Comparison of ENCODE assay signal across 8 mouse cellular contexts in the genomic region with DNA sequence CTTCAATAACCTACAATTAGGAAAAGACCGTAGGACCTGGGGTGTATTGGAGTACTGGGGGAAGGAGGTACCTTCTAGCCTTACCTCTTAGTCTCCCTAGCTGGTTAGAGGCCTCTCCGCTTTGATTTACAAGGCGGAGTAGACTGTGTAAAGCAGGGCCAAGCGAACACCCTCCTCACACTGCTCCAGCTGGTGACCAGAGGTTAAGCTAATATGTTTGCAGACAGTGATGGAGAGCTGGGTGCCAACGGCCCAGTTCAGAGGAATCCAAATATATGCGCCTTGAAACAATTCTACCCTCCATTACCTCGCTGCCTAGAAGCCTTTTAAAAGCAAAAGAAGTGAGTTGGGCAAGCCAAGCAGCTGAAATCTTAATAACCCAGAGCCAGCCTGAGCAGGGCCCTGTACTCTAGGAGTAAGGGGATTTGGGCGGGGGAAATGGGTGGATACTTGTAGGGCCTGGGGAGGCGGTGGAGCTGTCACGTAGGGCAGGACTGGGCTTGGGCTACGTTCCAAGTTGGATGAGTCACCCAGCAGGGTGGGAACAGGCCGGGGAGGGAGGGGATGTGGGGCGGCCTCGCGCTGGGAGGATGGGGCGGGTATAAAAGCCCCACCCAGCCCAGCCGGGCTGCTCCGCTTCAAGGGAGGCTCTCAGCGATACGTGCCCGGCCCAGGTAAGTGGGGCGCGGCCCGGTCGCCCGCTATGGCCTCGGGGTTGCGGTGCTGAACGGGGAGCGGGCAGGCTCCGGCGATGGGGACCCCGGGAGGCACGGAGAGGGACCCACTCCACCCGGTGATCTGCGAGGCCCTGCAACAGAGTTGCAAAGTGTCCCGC. TPM values are rescaled to one million over a fixed set of nuclear protein-coding genes. Genes with fewer than 3 reads are reported as not detected.
DNase-seq lines count a peak whose midpoint lies in the region; ATAC-seq and TF ChIP-seq lines count a peak whose summit lies in the region.

Gene Anxa2 (plus strand): TSS at position 555 of the 835 bp plus-strand sequence.

- peak within 1 kb of the TSS; percentile 94 for H3K4me3 ChIP-seq in C2C12 (ENCODE audit: insufficient read depth, poor library complexity, severe bottlenecking)
- H3K4me3 ChIP-seq in heart, embryonic 15.5 days: peak within 1 kb of the TSS; percentile 91
- peak within 1 kb of the TSS; percentile 74 for H3K4me3 ChIP-seq in lung, adult 2 months (replicated peaks; ENCODE audit: extremely low read depth, low read depth, low read length)
- peak within 1 kb of the TSS; percentile 40 for H3K4me3 ChIP-seq in neural tube, embryonic 14.5 days (ENCODE audit: low read depth, low read length)
- H3K4me3 ChIP-seq in thymus, adult 2 months (ENCODE audit: control insufficient read depth, insufficient read depth, low read length): peak within 1 kb of the TSS; percentile 88

- peak within 1 kb of the TSS; percentile 97 for H3K27ac ChIP-seq in heart, embryonic 15.5 days
- peak within 1 kb of the TSS; percentile 67 for H3K27ac ChIP-seq in neural tube, embryonic 14.5 days (ENCODE audit: low read depth, low read length)
- peak within 1 kb of the TSS; percentile 82 for H3K27ac ChIP-seq in thymus, adult 2 months (ENCODE audit: control insufficient read depth, insufficient read depth, low read length)

- TF ChIP-seq POLR2A in lung, adult 2 months (IDR thresholded peaks at IDR 0.05; ENCODE audit: borderline replicate concordance, extremely low read depth, low read depth, low read length): peak; percentile 88; the same call in 1 of the 2 replicates
- TF ChIP-seq POLR2A in thymus, adult 2 months (IDR thresholded peaks at IDR 0.05; ENCODE audit: control insufficient read depth, extremely low read depth, insufficient read depth, low read length, poor library complexity): peak; percentile 82

- no peak for ATAC-seq in erythroid progenitor cell, adult 5-6 weeks (replicated peaks; ENCODE audit: low FRiP score, poor library complexity, severe bottlenecking)
- ATAC-seq in heart, embryonic 15.5 days (replicated peaks; ENCODE audit: insufficient number of reproducible peaks, insufficient read depth, low FRiP score, low read depth): peak; percentile 92
- peak; percentile 79 for ATAC-seq in neural tube, embryonic 14.5 days (ENCODE audit: low read depth)

- peak within 1 kb of the TSS; percentile 70 for H3K4me2 ChIP-seq in heart, embryonic 15.5 days
- H3K4me2 ChIP-seq in neural tube, embryonic 14.5 days (ENCODE audit: low read depth, low read length): peak within 1 kb of the TSS; percentile 62

- TF ChIP-seq CTCF in C2C12 (IDR thresholded peaks at IDR 0.05; ENCODE audit: control insufficient read depth, insufficient read depth, insufficient read length): no peak
- no peak for TF ChIP-seq CTCF in lung, adult 2 months (IDR thresholded peaks at IDR 0.05; ENCODE audit: insufficient read depth, low read length)
- no peak for TF ChIP-seq CTCF in thymus, adult 2 months (IDR thresholded peaks at IDR 0.05; ENCODE audit: borderline replicate concordance, control insufficient read depth, extremely low read depth, insufficient read depth, low read length, poor library complexity)

- H3K4me1 ChIP-seq in heart, embryonic 15.5 days (replicated peaks): peaks cover 49% of the 10 kb centered on the region
- peaks cover 30% of the 10 kb centered on the region for H3K4me1 ChIP-seq in lung, adult 2 months (ENCODE audit: control insufficient read depth, insufficient read depth, low read length)
- peaks cover 11% of the 10 kb centered on the region; the same call in 1 of the 2 replicates for H3K4me1 ChIP-seq in neural tube, embryonic 14.5 days (ENCODE audit: control insufficient read depth, insufficient read depth, low read length)
- peaks cover 30% of the 10 kb centered on the region for H3K4me1 ChIP-seq in thymus, adult 2 months (replicated peaks; ENCODE audit: control insufficient read depth, insufficient read depth, low read length)

- no peaks in the 10 kb centered on the region for H3K27me3 ChIP-seq in C2C12 (ENCODE audit: control insufficient read depth, insufficient read depth, insufficient read length)
- H3K27me3 ChIP-seq in heart, embryonic 15.5 days: no peaks in the 10 kb centered on the region
- H3K27me3 ChIP-seq in neural tube, embryonic 14.5 days (ENCODE audit: control insufficient read depth, insufficient read depth, low read length): peaks cover 9% of the 10 kb centered on the region; the same call in 1 of the 2 replicates
- H3K27me3 ChIP-seq in thymus, adult 2 months (ENCODE audit: control insufficient read depth, insufficient read depth, low read length): no peaks in the 10 kb centered on the region

- peaks cover 15% of the 10 kb centered on the region for H3K36me3 ChIP-seq in C2C12 (ENCODE audit: control insufficient read depth, insufficient read depth)
- H3K36me3 ChIP-seq in heart, embryonic 15.5 days: no peaks in the 10 kb centered on the region
- no peaks in the 10 kb centered on the region for H3K36me3 ChIP-seq in neural tube, embryonic 14.5 days (ENCODE audit: control insufficient read depth, insufficient read depth, low read length)
- H3K36me3 ChIP-seq in thymus, adult 2 months (ENCODE audit: control insufficient read depth, insufficient read depth, low read length): no peaks in the 10 kb centered on the region

- peaks cover 42% of the 10 kb centered on the region for H3K79me2 ChIP-seq in C2C12 (ENCODE audit: control insufficient read depth, insufficient read depth)

- 9% methylated on average over 37 of the region's 37 CpGs for WGBS in heart, embryonic 15.5 days
- 9% methylated on average over 36 of the region's 37 CpGs for WGBS in lung, adult 2 months
- 10% methylated on average over 37 of the region's 37 CpGs for WGBS in neural tube, embryonic 14.5 days
- 18% methylated on average over 36 of the region's 37 CpGs for WGBS in thymus, adult 2 months

- peak within 1 kb of the TSS; percentile 86 for H3ac ChIP-seq in C2C12 (ENCODE audit: control insufficient read depth, insufficient read length, low read depth)

- peak; percentile 94 to 97 for DNase-seq in adrenal gland, adult 18-20 months (ENCODE audit: low spot score in 2 of 2)
- DNase-seq in kidney, postnatal 14 days: peak; percentile 93
- peak; percentile 93 for DNase-seq in lung, adult 2 months
- DNase-seq in thymus, adult 2 months: peak; percentile 63

- H3K9me3 ChIP-seq in heart, embryonic 15.5 days (replicated peaks): no peaks in the 10 kb centered on the region
- no peaks in the 10 kb centered on the region for H3K9me3 ChIP-seq in neural tube, embryonic 14.5 days (ENCODE audit: control insufficient read depth, low read length)

- peak within 1 kb of the TSS; percentile 94 for H3K9ac ChIP-seq in heart, embryonic 15.5 days
- peak within 1 kb of the TSS; percentile 48 for H3K9ac ChIP-seq in neural tube, embryonic 14.5 days (replicated peaks; ENCODE audit: low read depth, low read length)

- H3K79me3 ChIP-seq in C2C12 (ENCODE audit: low read depth): peaks cover 35% of the 10 kb centered on the region

TF ChIP-seq in C2C12, 6 proteins besides CTCF, POLR2A, EP300 and RAD21:
- no peak for TF ChIP-seq CEBPB (IDR thresholded peaks at IDR 0.05; ENCODE audit: low read depth)
- no peak for TF ChIP-seq MYOG (IDR thresholded peaks at IDR 0.05; ENCODE audit: control insufficient read depth, extremely low read depth, insufficient read length)
- TF ChIP-seq FOSL1 (IDR thresholded peaks at IDR 0.05; ENCODE audit: insufficient read depth, low read length, poor library complexity, severe bottlenecking): no peak
- no peak for TF ChIP-seq USF1 (IDR thresholded peaks at IDR 0.05; ENCODE audit: low read depth)
- no peak for TF ChIP-seq MYOD1 (IDR thresholded peaks at IDR 0.05; ENCODE audit: control insufficient read depth, insufficient read length, low read depth)
- TF ChIP-seq MAX (IDR thresholded peaks at IDR 0.05): no peak

RNA-seq across cellular contexts. Expression of gene Anxa2, which starts in this region (rescaled TPM):
- polyA plus RNA-seq in C2C12 (2012; fragmentation: generic; extraction: Trizol): 2,389 TPM
- total RNA-seq in adrenal gland, adult 18-20 months (2021): 100 to 1,000 TPM; 340 to 537 TPM
- 40.7 and 70.3 TPM in 2 replicates for total RNA-seq in erythroid progenitor cell, adult 5-6 weeks (2015; ENCODE audit: low replicate concordance)
- 17.9 and 34.8 TPM in 2 replicates for total RNA-seq in erythroid progenitor cell, adult 5-6 weeks (2017; ENCODE audit: low replicate concordance)
- polyA plus RNA-seq in heart, embryonic 15.5 days (2015; fragmentation: Nextera tagmentation; extraction: Ambion mirVana): 544 and 629 TPM in 2 replicates
- polyA plus RNA-seq in lung, adult 2 months (2012; rRNA removed): 352 and 457 TPM in 2 replicates
- 81.0 and 282 TPM in 2 replicates for polyA plus RNA-seq in neural tube, embryonic 14.5 days (2014; fragmentation: Nextera tagmentation; extraction: Ambion mirVana)
- polyA plus RNA-seq in thymus, adult 2 months (2012; rRNA removed): 409 and 412 TPM in 2 replicates

Comparison
In these comparisons a context has a peak if more than half of its experiments do, and no peak if none do; other contexts are left out.
1. RNA of gene Anxa2 (total RNA-seq): 340 to 537 TPM in adrenal gland, adult 18-20 months; 17.9 to 70.3 TPM in erythroid progenitor cell, adult 5-6 weeks; every median in the first group is over 4 times any median in the second.
2. H3K4me3 ChIP-seq: peak in every context shown above with its lines; median percentile 94 in C2C12; 91 in heart, embryonic 15.5 days; 88 in thymus, adult 2 months; 74 in lung, adult 2 months; 40 in neural tube, embryonic 14.5 days.
3. Peak in every context shown above with its lines, with median percentiles within 50 percentile points of each other: DNase-seq and H3K27ac ChIP-seq.